In genomic region chr2:122576295-122576694, GRCm38 (mm10) we compare ENCODE assay signal across 11 mouse cellular contexts. TPM values are rescaled to one million over a fixed set of nuclear protein-coding genes. Genes with fewer than 3 reads are reported as not detected.
DNase-seq lines count a peak whose midpoint lies in the region; ATAC-seq and TF ChIP-seq lines count a peak whose summit lies in the region.
"Had no signal": no experiment of that assay in that cellular context is flagged by ENCODE, and none has a peak within 500 bp of the region (broad histone marks: within the 10 kb centered on the region; RNA-seq: fewer than 3 reads in every experiment).

No protein-coding gene starts in this region.

- no peaks in the 10 kb centered on the region for H3K27me3 ChIP-seq in kidney, embryonic 14.5 days (ENCODE audit: control insufficient read depth, insufficient read depth, low read length)
- no peaks in the 10 kb centered on the region for H3K27me3 ChIP-seq in stomach, embryonic 15.5 days (replicated peaks)
- H3K27me3 ChIP-seq in stomach, postnatal 0 days (ENCODE audit: control insufficient read depth, insufficient read depth, low read length): no peaks in the 10 kb centered on the region
- H3K27me3 ChIP-seq in thymus, adult 2 months (ENCODE audit: control insufficient read depth, insufficient read depth, low read length): no peaks in the 10 kb centered on the region
- H3K27me3 ChIP-seq: hindbrain, embryonic 15.5 days had no signal

- no peak for TF ChIP-seq POLR2A in thymus, adult 2 months (IDR thresholded peaks at IDR 0.05; ENCODE audit: control insufficient read depth, extremely low read depth, insufficient read depth, low read length, poor library complexity)

- WGBS in kidney, embryonic 14.5 days: 43% methylated on average over 5 of the region's 5 CpGs
- WGBS in stomach, embryonic 15.5 days: 20% methylated on average over 5 of the region's 5 CpGs
- WGBS in stomach, postnatal 0 days: 21% methylated on average over 5 of the region's 5 CpGs
- WGBS in thymus, adult 2 months: 72% methylated on average over 5 of the region's 5 CpGs

- no peaks in the 10 kb centered on the region for H3K9me3 ChIP-seq in kidney, embryonic 14.5 days (ENCODE audit: control insufficient read depth, low read length)
- no peaks in the 10 kb centered on the region for H3K9me3 ChIP-seq in stomach, embryonic 15.5 days
- no peaks in the 10 kb centered on the region for H3K9me3 ChIP-seq in stomach, postnatal 0 days (ENCODE audit: control insufficient read depth, low read length)
- H3K9me3 ChIP-seq: hindbrain, embryonic 15.5 days had no signal

- no peak for TF ChIP-seq CTCF in stomach, postnatal 0 days (IDR thresholded peaks at IDR 0.05; ENCODE audit: low read depth)
- TF ChIP-seq CTCF in thymus, adult 2 months (IDR thresholded peaks at IDR 0.05; ENCODE audit: borderline replicate concordance, control insufficient read depth, extremely low read depth, insufficient read depth, low read length, poor library complexity): no peak

- no peak for TF ChIP-seq EP300 in stomach, postnatal 0 days (optimal IDR thresholded peaks at IDR 0.05)

- H3K4me1 ChIP-seq in kidney, embryonic 14.5 days (ENCODE audit: control insufficient read depth, insufficient read depth, low read length): no peaks in the 10 kb centered on the region
- 0 out of 2 replicates have a peak, but pooled peaks cover 2% of the 10 kb centered on the region for H3K4me1 ChIP-seq in stomach, embryonic 15.5 days
- 0 out of 2 replicates have a peak, but pooled peaks cover 2% of the 10 kb centered on the region for H3K4me1 ChIP-seq in stomach, postnatal 0 days (replicated peaks; ENCODE audit: control insufficient read depth, insufficient read depth)
- H3K4me1 ChIP-seq in thymus, adult 2 months (replicated peaks; ENCODE audit: control insufficient read depth, insufficient read depth, low read length): no peaks in the 10 kb centered on the region
- H3K4me1 ChIP-seq: hindbrain, embryonic 15.5 days had no signal

- no peak overlapping the region for H3K4me2 ChIP-seq in kidney, embryonic 14.5 days (replicated peaks; ENCODE audit: low read depth, low read length)
- H3K4me2 ChIP-seq in stomach, embryonic 15.5 days: peak overlapping the region; percentile 20; the same call in 1 of the 2 replicates
- H3K4me2 ChIP-seq in stomach, postnatal 0 days (replicated peaks; ENCODE audit: low read depth): no peak overlapping the region; the same call in 1 of the 2 replicates
- H3K4me2 ChIP-seq: hindbrain, embryonic 15.5 days had no signal

- H3K36me3 ChIP-seq in kidney, embryonic 14.5 days (ENCODE audit: control insufficient read depth, insufficient read depth, low read length): no peaks in the 10 kb centered on the region
- H3K36me3 ChIP-seq in stomach, embryonic 15.5 days: no peaks in the 10 kb centered on the region
- no peaks in the 10 kb centered on the region for H3K36me3 ChIP-seq in stomach, postnatal 0 days (ENCODE audit: control insufficient read depth, insufficient read depth, low read length)
- no peaks in the 10 kb centered on the region for H3K36me3 ChIP-seq in thymus, adult 2 months (ENCODE audit: control insufficient read depth, insufficient read depth, low read length)
- H3K36me3 ChIP-seq: hindbrain, embryonic 15.5 days had no signal

- peak; percentile 60; the same call in 1 of the 2 replicates for ATAC-seq in kidney, embryonic 14.5 days (ENCODE audit: low FRiP score, low TSS enrichment)
- ATAC-seq in stomach, embryonic 15.5 days (ENCODE audit: insufficient read depth, low FRiP score, low read depth): 0 out of 2 replicates have a peak, but pooled peaks have one; percentile 50
- ATAC-seq in stomach, postnatal 0 days (ENCODE audit: low FRiP score, low TSS enrichment): no peak

- peak; percentile 10 to 22 for DNase-seq in adrenal gland, postnatal 36 days
- no peak for DNase-seq in adrenal gland, adult 8-10 months
- DNase-seq in kidney, adult 11 months: no peak
- no peak for DNase-seq in stomach, postnatal 0 days (ENCODE audit: low spot score)
- no peak for DNase-seq in thymus, adult 2 months
- DNase-seq in urinary bladder, postnatal 25 days (ENCODE audit: low spot score): no peak
- DNase-seq: cerebellum, adult 8-10 months; thymus, postnatal 14 days had no signal

- no peak overlapping the region for H3K4me3 ChIP-seq in kidney, embryonic 14.5 days (ENCODE audit: low read length)
- no peak overlapping the region for H3K4me3 ChIP-seq in stomach, embryonic 15.5 days (replicated peaks)
- H3K4me3 ChIP-seq in stomach, postnatal 0 days (ENCODE audit: low read depth, low read length): no peak overlapping the region
- H3K4me3 ChIP-seq in thymus, adult 2 months (ENCODE audit: control insufficient read depth, insufficient read depth, low read length): no peak overlapping the region
- H3K4me3 ChIP-seq: hindbrain, embryonic 15.5 days had no signal

- no peak overlapping the region for H3K27ac ChIP-seq in kidney, embryonic 14.5 days (ENCODE audit: low read depth, low read length)
- H3K27ac ChIP-seq in stomach, embryonic 15.5 days: no peak overlapping the region
- no peak overlapping the region for H3K27ac ChIP-seq in stomach, postnatal 0 days (replicated peaks)
- H3K27ac ChIP-seq in thymus, adult 2 months (ENCODE audit: control insufficient read depth, insufficient read depth, low read length): no peak overlapping the region
- H3K27ac ChIP-seq: hindbrain, embryonic 15.5 days had no signal

- H3K9ac ChIP-seq in kidney, embryonic 14.5 days (ENCODE audit: low read depth, low read length): no peak overlapping the region
- no peak overlapping the region for H3K9ac ChIP-seq in stomach, embryonic 15.5 days
- H3K9ac ChIP-seq in stomach, postnatal 0 days (ENCODE audit: low read length): no peak overlapping the region
- H3K9ac ChIP-seq: hindbrain, embryonic 15.5 days had no signal

RNA-seq across cellular contexts. Expression of gene Gatm, which starts 34.8 kb away (rescaled TPM):
- total RNA-seq in adrenal gland, postnatal 36 days (2021): 1 to 10 TPM; 4.9 to 5.5 TPM
- total RNA-seq in adrenal gland, adult 8-10 months (2022): 10 to 100 TPM in 1 of 4 experiments, 1 to 10 TPM in 3; 5.3 to 10.8 (median 7.5) TPM
- polyA plus RNA-seq in kidney, embryonic 14.5 days (2014; fragmentation: Nextera tagmentation; extraction: Ambion mirVana): 10.0 and 14.5 TPM in 2 replicates
- 22.4 and 28.5 TPM in 2 replicates for polyA plus RNA-seq in stomach, embryonic 15.5 days (2015; fragmentation: Nextera tagmentation; extraction: Ambion mirVana)
- polyA plus RNA-seq in stomach, postnatal 0 days (2015; fragmentation: Nextera tagmentation; extraction: Ambion mirVana): 8.5 and 9.3 TPM in 2 replicates
- polyA plus RNA-seq in thymus, adult 2 months (2012; rRNA removed): 11.3 and 13.5 TPM in 2 replicates

Comparison
In these comparisons a context has a peak if more than half of its experiments do, and no peak if none do; other contexts are left out.
1. DNase-seq: peak in adrenal gland, postnatal 36 days (2 of 2); none in adrenal gland, adult 8-10 months (single experiment), kidney, adult 11 months (single experiment), stomach, postnatal 0 days (single experiment), thymus, adult 2 months (single experiment) and urinary bladder, postnatal 25 days (single experiment).